Mouse (Mus musculus): Measurements from ENCODE around the gene Ctbp2.

- no peak for TF ChIP-seq POLR2A (IDR thresholded peaks at IDR 0.05; ENCODE audit: insufficient read depth, low read depth, low read length)
- TF ChIP-seq CTCF (IDR thresholded peaks at IDR 0.05; ENCODE audit: insufficient read depth, low read depth, low read length), result no peak
Observed at GRCm38 (mm10) chr7:133102578-133102977, 21.6 kb downstream of the Ctbp2 start.

Measured in olfactory bulb, adult 2 months (tissue).